Mouse (Mus musculus) lung, adult 2 months (tissue): ENCODE results near the gene Eif4h. TPM values are rescaled to one million over a fixed set of nuclear protein-coding genes. Genes with fewer than 3 reads are reported as not detected.

Experiments
- DNase-seq: peaks from one replicate; pipeline ENCODE4 v3.0.0; 2022
- H3K4me1 ChIP-seq: fragments of 200-500 bp; 2 replicates; pipeline ENCODE4 v1.6.1; 2011; ENCODE audit warnings: low read length; ENCODE audit not compliant: control insufficient read depth, insufficient read depth
- H3K4me3 ChIP-seq: fragments of 200-500 bp; replicated peaks from 2 replicates; pipeline ENCODE3; 2011; ENCODE audit warnings: low read depth, mild to moderate bottlenecking, control low read depth, low read length; ENCODE audit errors: extremely low read depth
- CTCF ChIP-seq: fragments of 200-500 bp; IDR thresholded peaks from 2 replicates; pipeline ENCODE4 v1.5.1; 2011; ENCODE audit warnings: mild to moderate bottlenecking, low read length, control low read depth; ENCODE audit not compliant: insufficient read depth
- POLR2A ChIP-seq: fragments of 200-500 bp; IDR thresholded peaks from 2 replicates; pipeline ENCODE4 v1.6.1; 2011; ENCODE audit warnings: low read depth, mild to moderate bottlenecking, control low read depth, low read length, borderline replicate concordance; ENCODE audit errors: extremely low read depth
- WGBS: fragments of 180-500 bp; shearing (Covaris S2); methylation state at CpG from one replicate; pipeline ENCODE4 v1.1.7; 2018; 5-methylcytosine and 5-hydroxymethylcytosine counted together
- polyA plus RNA-seq: library from polyadenylated mRNA; depleted of rRNA; stranded (reverse); fragments of >200 nt; gene quantifications from 2 replicates; pipeline ENCODE4 v1.2.3, GENCODE M21; 2012

Gene Eif4h
- polyA plus RNA-seq, 1 experiment, result 280 TPM

GRCm38 (mm10) chr5:134614296-134614695 is 25.0 kb downstream of the Eif4h start:
- 80% methylated on average over 8 of the region's 8 CpGs for WGBS
- TF ChIP-seq CTCF, result no peak
- TF ChIP-seq POLR2A, result no peak
- H3K4me1 ChIP-seq, result no peaks in the 10 kb centered on the region
- no peak for DNase-seq
- H3K4me3 ChIP-seq, result no peak overlapping the region

- TF ChIP-seq CTCF (no peak), POLR2A (no peak)
- no peak for DNase-seq
- Histone ChIP-seq H3K4me1 (no peaks in the 10 kb centered on the region), H3K4me3 (no peak overlapping the region)
- 65% methylated on average over 9 of the region's 9 CpGs for WGBS
These were observed 25.6 kb downstream of the Eif4h start for GRCm38 (mm10) chr5:134613727-134614126.

DNA sequence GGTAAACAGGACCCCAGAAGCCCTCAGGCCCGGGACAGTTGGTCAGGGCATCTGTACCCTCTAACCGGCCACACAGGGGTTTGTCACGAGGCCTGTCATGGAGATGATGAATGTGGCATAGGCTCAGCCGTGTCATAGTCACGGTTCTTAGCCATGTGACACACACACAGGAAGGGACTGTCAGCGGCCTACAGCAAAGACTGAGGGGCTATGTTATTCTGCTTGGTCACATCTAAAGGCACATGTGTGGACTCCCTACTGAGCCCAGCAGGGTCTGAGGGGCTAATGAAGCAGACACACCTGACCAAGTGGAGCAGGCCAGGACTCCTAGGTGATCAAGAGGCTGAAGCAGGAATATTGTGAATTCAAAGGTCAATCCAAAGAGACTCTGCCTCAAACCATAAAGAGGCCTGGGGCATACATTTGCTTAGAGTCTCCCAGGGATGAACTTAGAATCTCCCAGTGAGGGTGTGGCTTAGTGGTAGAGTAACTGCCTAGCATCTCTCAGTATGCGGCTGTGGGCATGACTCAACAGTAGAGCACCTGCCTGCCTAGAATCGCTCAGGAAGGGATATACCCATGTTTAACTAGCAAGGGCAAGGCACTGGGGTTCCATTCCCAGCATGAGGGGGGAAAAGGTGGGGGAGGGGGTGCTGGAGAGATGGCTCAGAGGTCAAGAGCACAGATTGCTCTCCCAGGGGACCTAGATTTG is 27.3 kb downstream of the Eif4h start:
- DNase-seq, result no peak

DNA sequence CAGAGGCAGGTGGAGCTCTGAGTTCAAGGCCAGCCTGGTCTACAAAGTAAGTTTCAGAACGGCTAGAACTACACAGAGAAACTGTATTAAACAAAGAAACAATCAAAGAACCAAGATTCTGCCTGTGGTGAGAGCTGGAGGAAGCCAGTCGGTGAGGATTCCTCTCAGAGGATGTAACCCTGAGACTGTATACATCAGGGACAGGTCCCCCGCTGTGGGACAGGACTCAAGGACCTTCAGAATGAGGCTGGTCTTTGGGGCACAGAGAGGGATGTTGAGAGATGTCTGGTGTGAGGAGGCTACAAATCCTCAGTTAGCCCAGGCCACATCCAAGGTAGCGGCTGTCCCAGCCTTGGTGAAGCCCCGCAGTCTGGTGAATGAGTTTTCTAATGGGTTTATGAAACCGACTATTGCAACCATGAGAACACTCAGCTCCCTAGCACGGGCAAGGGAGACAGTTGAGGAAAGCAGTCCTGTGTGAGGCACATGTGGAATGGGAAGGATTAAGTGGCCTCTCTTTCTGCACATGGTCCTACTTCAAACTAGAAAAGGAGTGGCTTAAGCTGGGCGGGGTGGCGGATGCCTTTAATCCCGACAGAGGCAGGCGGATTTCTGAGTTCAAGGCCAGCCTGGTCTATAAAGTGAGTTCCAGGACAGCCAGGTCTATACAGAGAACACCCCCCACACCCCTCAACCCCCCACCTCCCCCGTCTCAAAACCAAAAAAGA is 29.2 kb downstream of the Eif4h start:
- 78% methylated on average over 12 of the region's 12 CpGs for WGBS
- H3K4me3 ChIP-seq, result no peak overlapping the region
- no peaks in the 10 kb centered on the region for H3K4me1 ChIP-seq
- no peak for DNase-seq
- TF ChIP-seq POLR2A (no peak), CTCF (no peak)

More for the DNA sequence above, 27.3 kb downstream of the Eif4h start:
- 40% methylated on average over 8 of the region's 8 CpGs for WGBS
- Histone ChIP-seq H3K4me1 (no peaks in the 10 kb centered on the region), H3K4me3 (no peak overlapping the region)
- TF ChIP-seq CTCF (no peak), POLR2A (no peak)

DNA sequence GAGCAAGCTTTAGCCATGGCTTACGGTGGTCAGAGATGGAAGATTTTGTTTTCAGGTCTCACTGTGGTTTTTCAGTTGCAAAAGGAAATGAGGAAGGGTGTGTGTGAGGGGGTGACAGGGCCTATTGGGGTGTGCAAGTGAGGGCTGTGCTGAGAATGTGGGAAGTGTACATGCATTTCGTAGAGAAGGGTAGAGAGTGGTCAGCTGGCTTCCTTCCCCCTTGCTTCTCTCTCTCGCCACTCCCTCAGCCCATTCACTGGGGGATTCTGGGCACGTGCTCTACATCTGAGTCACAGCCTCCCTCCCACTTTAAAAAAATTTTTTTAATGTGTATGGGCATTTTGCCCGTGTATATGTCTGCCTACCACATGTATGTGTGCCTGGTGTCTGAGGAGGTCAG is 32.2 kb downstream of the Eif4h start:
- no peak for TF ChIP-seq CTCF
- no peak for TF ChIP-seq POLR2A
- WGBS, result 59% methylated on average over 5 of the region's 5 CpGs
- no peak for DNase-seq
- Histone ChIP-seq H3K4me1 (no peaks in the 10 kb centered on the region), H3K4me3 (no peak overlapping the region)

DNA sequence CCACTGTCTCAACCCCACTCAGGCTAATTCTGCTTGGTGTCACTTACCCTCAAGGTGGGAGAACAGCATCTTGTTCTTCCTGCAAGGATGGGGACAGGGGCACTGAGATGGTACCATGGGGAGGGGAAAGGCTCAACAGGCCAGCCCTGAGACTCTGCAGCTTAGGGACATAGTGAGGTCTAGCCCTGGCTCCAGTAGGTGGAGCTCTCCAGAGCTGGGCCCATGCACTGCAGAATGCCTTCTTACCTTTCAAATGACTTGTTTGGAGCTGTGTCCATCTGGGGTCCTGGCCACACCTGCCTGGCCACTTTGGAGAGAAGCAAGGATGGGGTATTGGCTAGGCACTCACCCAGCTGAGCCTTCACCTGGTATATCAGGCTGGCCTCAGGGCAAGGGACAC is 33.0 kb downstream of the Eif4h start:
- no peak for TF ChIP-seq POLR2A
- TF ChIP-seq CTCF, result peak; percentile 27; the same call in 1 of the 2 replicates
- Histone ChIP-seq H3K4me1 (no peaks in the 10 kb centered on the region), H3K4me3 (no peak overlapping the region)
- DNase-seq, result no peak

DNA sequence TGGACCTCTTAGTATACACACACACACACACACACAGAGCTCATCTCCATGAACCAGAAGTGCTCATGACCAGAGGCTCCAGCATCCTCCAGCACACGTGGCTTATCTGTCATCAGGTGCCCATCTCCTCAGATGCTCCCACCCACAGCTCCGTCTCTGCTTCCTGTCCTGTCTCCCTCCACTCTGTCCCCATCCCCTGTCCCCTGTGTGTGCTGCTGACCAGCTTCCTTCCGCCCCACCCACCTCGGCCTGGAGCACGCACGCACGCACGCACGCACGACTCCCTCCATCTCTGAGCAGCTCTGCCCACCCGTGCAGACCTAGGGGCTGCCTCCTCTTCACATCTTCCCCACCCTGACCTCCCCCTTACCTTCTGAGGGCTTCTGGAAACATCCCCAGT is 34.9 kb downstream of the Eif4h start:
- no peaks in the 10 kb centered on the region for H3K4me1 ChIP-seq
- no peak for DNase-seq
- TF ChIP-seq POLR2A (no peak), CTCF (no peak)
- WGBS, result 75% methylated on average over 11 of the region's 11 CpGs
- no peak overlapping the region for H3K4me3 ChIP-seq

GRCm38 (mm10) chr5:134597711-134598110 is 41.6 kb downstream of the Eif4h start:
- DNase-seq, result no peak
- 79% methylated on average over 10 of the region's 10 CpGs for WGBS
- TF ChIP-seq POLR2A, result no peak
- no peak for TF ChIP-seq CTCF
- H3K4me3 ChIP-seq, result no peak overlapping the region
- no peaks in the 10 kb centered on the region for H3K4me1 ChIP-seq

GRCm38 (mm10) chr5:134593093-134593492 is 46.2 kb downstream of the Eif4h start:
- Histone ChIP-seq H3K4me3 (no peak overlapping the region), H3K4me1 (no peaks in the 10 kb centered on the region)
- TF ChIP-seq CTCF (no peak), POLR2A (no peak)
- WGBS, result 89% methylated on average over 9 of the region's 9 CpGs
- no peak for DNase-seq
